ENCODE assay signal across 8 mouse cellular contexts in genomic region chr11:106673727-106674611, GRCm38 (mm10).
DNase-seq lines count a peak whose midpoint lies in the region; ATAC-seq and TF ChIP-seq lines count a peak whose summit lies in the region.

No protein-coding gene starts in this region.

- 74% methylated on average over 8 of the region's 8 CpGs for WGBS in forebrain, embryonic 11.5 days
- WGBS in limb, embryonic 11.5 days: 68% methylated on average over 8 of the region's 8 CpGs
- 48% methylated on average over 8 of the region's 8 CpGs for WGBS in olfactory bulb, adult 2 months

- TF ChIP-seq CTCF in left cerebral cortex, adult 2 months (IDR thresholded peaks at IDR 0.05): no peak
- TF ChIP-seq CTCF in olfactory bulb, adult 2 months (IDR thresholded peaks at IDR 0.05; ENCODE audit: insufficient read depth, low read depth, low read length): no peak

- no peaks in the 10 kb centered on the region for H3K27me3 ChIP-seq in forebrain, embryonic 11.5 days (ENCODE audit: control insufficient read depth, insufficient read depth, low read length)
- H3K27me3 ChIP-seq in limb, embryonic 11.5 days (ENCODE audit: control insufficient read depth, insufficient read depth, low read length): no peaks in the 10 kb centered on the region

- no peaks in the 10 kb centered on the region for H3K36me3 ChIP-seq in forebrain, embryonic 11.5 days (ENCODE audit: control insufficient read depth, insufficient read depth, low read length)
- no peaks in the 10 kb centered on the region for H3K36me3 ChIP-seq in limb, embryonic 11.5 days (ENCODE audit: control insufficient read depth, insufficient read depth, low read length)

- no peak overlapping the region for H3K4me3 ChIP-seq in left cerebral cortex, adult 2 months
- no peak overlapping the region for H3K4me3 ChIP-seq in forebrain, embryonic 11.5 days (ENCODE audit: low read depth, low read length)
- H3K4me3 ChIP-seq in limb, embryonic 11.5 days (ENCODE audit: low read depth, low read length): no peak overlapping the region
- no peak overlapping the region for H3K4me3 ChIP-seq in olfactory bulb, adult 2 months (ENCODE audit: insufficient read depth, low read depth, low read length)

- 0 out of 2 replicates have a peak, but pooled peaks cover 5% of the 10 kb centered on the region for H3K4me1 ChIP-seq in forebrain, embryonic 11.5 days (replicated peaks; ENCODE audit: control insufficient read depth, insufficient read depth, low read length)
- peaks cover 9% of the 10 kb centered on the region for H3K4me1 ChIP-seq in limb, embryonic 11.5 days (ENCODE audit: control insufficient read depth, insufficient read depth, low read length)
- H3K4me1 ChIP-seq in olfactory bulb, adult 2 months (ENCODE audit: control insufficient read depth, insufficient read depth, low read length): peaks cover 52% of the 10 kb centered on the region

- ATAC-seq in forebrain, embryonic 11.5 days (replicated peaks; ENCODE audit: low FRiP score): peak; percentile 11; the same call in 1 of the 2 replicates
- ATAC-seq in limb, embryonic 11.5 days (ENCODE audit: insufficient number of reproducible peaks, low FRiP score, low TSS enrichment, low read depth): 0 out of 2 replicates have a peak, but pooled peaks have one; percentile 13

- intact Hi-C loops in left cerebral cortex, adult 2 months (cut with DNase I): no loop called here
- intact Hi-C loops in left cerebral cortex, postnatal 25 days (cut with DNase I): loop anchor here (2.0 kb wide), 1 partner anchor 13 kb away; no protein-coding TSS in a partner anchor

- H3K9me3 ChIP-seq in forebrain, embryonic 11.5 days (ENCODE audit: control insufficient read depth, low read length): no peaks in the 10 kb centered on the region
- H3K9me3 ChIP-seq in limb, embryonic 11.5 days (ENCODE audit: control insufficient read depth, low read length): no peaks in the 10 kb centered on the region

- H3K9ac ChIP-seq in forebrain, embryonic 11.5 days (ENCODE audit: low read length): no peak overlapping the region
- no peak overlapping the region for H3K9ac ChIP-seq in limb, embryonic 11.5 days (ENCODE audit: low read length)

- H3K27ac ChIP-seq in left cerebral cortex, adult 2 months: peak overlapping the region; percentile 82; the same call in 1 of the 2 replicates
- H3K27ac ChIP-seq in forebrain, embryonic 11.5 days (ENCODE audit: low read depth, low read length): no peak overlapping the region
- no peak overlapping the region for H3K27ac ChIP-seq in limb, embryonic 11.5 days (replicated peaks; ENCODE audit: low read depth, low read length)
- peak overlapping the region; percentile 52 for H3K27ac ChIP-seq in olfactory bulb, adult 2 months (ENCODE audit: insufficient read depth, low read depth, low read length)

- TF ChIP-seq POLR2A in olfactory bulb, adult 2 months (IDR thresholded peaks at IDR 0.05; ENCODE audit: insufficient read depth, low read depth, low read length): no peak

- no peak for DNase-seq in left cerebral cortex, adult 2 months (ENCODE audit: extremely low spot score in 1 of 2, low spot score in 2 of 2)
- no peak for DNase-seq in left cerebral cortex, postnatal 25 days (ENCODE audit: low spot score in 2 of 2)
- no peak for DNase-seq in forebrain, embryonic 11.5 days (ENCODE audit: low spot score)
- DNase-seq in limb, embryonic 11.5 days (ENCODE audit: low spot score): no peak
- DNase-seq in left cerebral cortex, adult 11 months (ENCODE audit: low spot score): no peak
- no peak for DNase-seq in right cerebral cortex, postnatal 10 days (ENCODE audit: low spot score in 2 of 2)
- DNase-seq in urinary bladder, adult 18-20 months (ENCODE audit: low spot score in 2 of 2): no peak

- no peak overlapping the region for H3K4me2 ChIP-seq in forebrain, embryonic 11.5 days (ENCODE audit: low read depth, low read length, severe bottlenecking)
- no peak overlapping the region for H3K4me2 ChIP-seq in limb, embryonic 11.5 days (ENCODE audit: low read depth, severe bottlenecking)

Comparison
In these comparisons a context has a peak if more than half of its experiments do, and no peak if none do; other contexts are left out.
1. H3K27ac ChIP-seq: peak in left cerebral cortex, adult 2 months (single experiment) and olfactory bulb, adult 2 months (single experiment); none in forebrain, embryonic 11.5 days (single experiment) and limb, embryonic 11.5 days (single experiment).